Mouse (Mus musculus) lung, adult 2 months (tissue): ENCODE data around the gene Rtkn2. TPM values are rescaled to one million over a fixed set of nuclear protein-coding genes. Genes with fewer than 3 reads are reported as not detected.

Experiments used
- DNase-seq: peaks from one replicate; pipeline ENCODE4 v3.0.0; 2022
- H3K4me1 ChIP-seq: fragments of 200-500 bp; 2 replicates; pipeline ENCODE4 v1.6.1; 2011; ENCODE audit warnings: low read length; ENCODE audit not compliant: control insufficient read depth, insufficient read depth
- H3K4me3 ChIP-seq: fragments of 200-500 bp; replicated peaks from 2 replicates; pipeline ENCODE3; 2011; ENCODE audit warnings: low read depth, mild to moderate bottlenecking, control low read depth, low read length; ENCODE audit errors: extremely low read depth
- CTCF ChIP-seq: fragments of 200-500 bp; IDR thresholded peaks from 2 replicates; pipeline ENCODE4 v1.5.1; 2011; ENCODE audit warnings: mild to moderate bottlenecking, low read length, control low read depth; ENCODE audit not compliant: insufficient read depth
- POLR2A ChIP-seq: fragments of 200-500 bp; IDR thresholded peaks from 2 replicates; pipeline ENCODE4 v1.6.1; 2011; ENCODE audit warnings: low read depth, mild to moderate bottlenecking, control low read depth, low read length, borderline replicate concordance; ENCODE audit errors: extremely low read depth
- WGBS: fragments of 180-500 bp; shearing (Covaris S2); methylation state at CpG from one replicate; pipeline ENCODE4 v1.1.7; 2018; 5-methylcytosine and 5-hydroxymethylcytosine counted together
- polyA plus RNA-seq: library from polyadenylated mRNA; depleted of rRNA; stranded (reverse); fragments of >200 nt; gene quantifications from 2 replicates; pipeline ENCODE4 v1.2.3, GENCODE M21; 2012

Rtkn2 gene
- polyA plus RNA-seq, 1 experiment, result 56.1 TPM

DNA sequence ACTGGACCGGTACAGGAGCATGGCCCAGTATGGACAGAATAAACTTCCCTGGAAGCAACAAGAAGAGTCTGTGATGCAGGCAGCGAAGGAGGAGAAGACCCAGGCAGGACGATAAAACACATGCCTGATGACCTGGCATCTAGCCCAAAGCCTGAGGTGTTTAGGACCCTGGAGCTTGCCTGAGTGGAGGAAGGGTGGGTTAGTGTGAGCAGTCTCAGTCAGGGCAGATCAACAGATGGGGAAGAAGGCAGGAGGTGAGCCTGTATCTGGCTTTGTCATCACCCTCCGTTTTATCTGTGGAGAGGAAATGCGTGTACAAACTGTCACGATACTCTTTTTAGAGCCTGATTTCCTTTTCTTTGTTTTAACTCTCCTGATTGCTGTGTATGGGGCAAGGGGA is 102.3 kb downstream of the Rtkn2 start:
- H3K4me3 ChIP-seq, result no peak overlapping the region
- no peak for TF ChIP-seq CTCF
- TF ChIP-seq POLR2A, result no peak
- no peaks in the 10 kb centered on the region; the same call in 1 of the 2 replicates for H3K4me1 ChIP-seq
- WGBS, result 36% methylated on average over 6 of the region's 6 CpGs
- no peak for DNase-seq

DNA sequence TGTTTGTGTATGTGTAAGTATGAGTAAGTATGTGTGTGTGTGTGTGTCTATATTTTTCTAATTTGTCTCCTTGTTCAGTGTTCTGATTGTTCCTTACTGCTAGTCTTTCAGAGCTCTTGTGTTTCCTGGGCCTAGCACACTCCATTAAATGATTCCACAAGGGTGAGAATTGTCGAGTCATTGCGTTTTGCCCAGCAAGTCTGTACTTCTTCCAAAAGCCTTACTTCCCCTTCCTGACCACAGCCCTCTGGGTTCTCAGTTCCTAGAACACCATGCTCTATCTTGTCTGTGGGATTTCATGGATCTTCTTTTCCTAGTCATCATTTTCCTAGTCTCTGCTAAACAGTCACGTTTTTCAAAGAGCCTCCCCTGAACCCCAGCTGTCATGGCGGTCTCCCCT is 106.2 kb downstream of the Rtkn2 start:
- DNase-seq, result no peak
- H3K4me3 ChIP-seq, result no peak overlapping the region
- WGBS, result 67% methylated on average over 4 of the region's 4 CpGs
- TF ChIP-seq CTCF, result no peak
- no peak for TF ChIP-seq POLR2A
- peaks cover 6% of the 10 kb centered on the region for H3K4me1 ChIP-seq

DNA sequence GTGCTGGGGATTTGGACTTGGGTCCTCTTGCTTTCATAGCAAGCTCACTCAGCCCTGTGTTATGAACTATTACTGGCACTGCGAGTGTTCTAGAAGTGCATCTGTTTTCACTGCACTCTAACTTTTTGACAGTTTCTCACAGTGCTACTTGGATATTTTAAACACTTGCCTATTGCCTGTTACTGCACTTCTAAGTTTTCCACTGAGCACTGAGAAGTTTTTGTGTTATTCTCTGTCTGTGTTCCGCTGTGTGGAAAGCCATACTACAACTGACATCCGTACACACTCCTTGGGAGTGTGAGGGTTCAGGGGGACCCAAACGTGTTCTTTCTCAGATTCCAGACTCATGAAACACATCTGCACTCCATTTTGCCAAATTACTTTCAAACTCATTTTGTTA is 107.6 kb downstream of the Rtkn2 start:
- no peak for DNase-seq
- TF ChIP-seq CTCF (no peak), POLR2A (no peak)
- Histone ChIP-seq H3K4me3 (no peak overlapping the region), H3K4me1 (peaks cover 20% of the 10 kb centered on the region)
- WGBS, result 76% methylated on average over 4 of the region's 4 CpGs

DNA sequence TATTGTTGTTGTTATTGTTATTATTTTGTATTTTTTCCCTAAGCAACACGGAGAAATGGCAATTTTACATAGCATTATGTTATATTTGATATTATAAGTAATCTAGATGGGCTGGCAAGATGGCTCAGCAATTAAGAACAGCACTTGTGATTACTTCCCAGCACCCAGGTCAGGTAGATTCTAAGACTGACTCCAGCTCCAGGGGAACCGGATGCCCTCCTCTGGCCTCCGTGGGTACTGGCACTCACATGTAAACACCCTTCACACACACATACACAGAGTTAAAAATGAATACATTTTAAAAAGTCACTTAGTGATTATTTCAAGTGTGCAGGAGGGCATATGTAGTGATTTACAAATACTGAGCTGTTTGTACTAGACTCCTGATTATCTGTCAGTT is 108.4 kb downstream of the Rtkn2 start:
- DNase-seq, result no peak
- WGBS, result 69% methylated on average over 3 of the region's 3 CpGs
- Histone ChIP-seq H3K4me3 (no peak overlapping the region), H3K4me1 (peaks cover 22% of the 10 kb centered on the region)
- TF ChIP-seq CTCF, result no peak
- TF ChIP-seq POLR2A, result no peak

DNA sequence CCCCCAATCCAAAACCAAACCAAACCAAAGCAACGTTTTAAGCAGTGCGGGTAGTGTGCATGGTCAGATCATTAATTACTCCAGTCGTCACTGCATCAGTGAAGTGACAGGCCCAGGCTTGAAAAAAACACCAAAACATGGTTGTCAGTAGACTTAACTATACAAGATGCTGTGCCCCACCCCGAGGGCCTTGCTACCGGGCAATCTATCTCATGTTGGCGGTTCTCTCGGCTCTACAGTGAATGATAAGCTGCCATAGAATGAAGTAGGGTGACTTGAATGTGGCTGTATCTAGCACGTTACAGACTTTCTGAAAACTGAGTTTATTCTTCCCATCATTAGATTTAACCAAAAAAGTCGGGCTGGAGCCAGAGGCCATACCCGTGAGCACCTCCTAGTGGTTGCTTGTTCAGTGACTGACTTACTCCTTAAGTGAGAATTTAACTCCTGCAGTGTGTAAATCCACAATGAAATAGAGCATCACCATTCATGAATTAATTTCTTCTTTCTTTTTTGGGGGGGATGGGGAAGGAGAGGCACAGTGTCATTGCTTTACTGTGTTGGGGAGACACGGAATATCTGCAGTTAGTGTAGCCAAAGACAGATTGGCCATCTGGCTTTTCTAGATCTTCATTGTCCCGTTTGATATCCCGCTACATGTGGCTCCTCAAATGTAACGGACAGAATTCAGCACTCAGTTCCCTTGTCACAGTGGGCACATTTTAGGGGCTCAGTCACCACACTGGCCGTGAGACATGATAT is 110.2 kb downstream of the Rtkn2 start:
- no peak overlapping the region for H3K4me3 ChIP-seq
- no peak for TF ChIP-seq POLR2A
- peak; percentile 65 for TF ChIP-seq CTCF
- DNase-seq, result no peak
- H3K4me1 ChIP-seq, result peaks cover 27% of the 10 kb centered on the region
- WGBS, result 42% methylated on average over 15 of the region's 15 CpGs

DNA sequence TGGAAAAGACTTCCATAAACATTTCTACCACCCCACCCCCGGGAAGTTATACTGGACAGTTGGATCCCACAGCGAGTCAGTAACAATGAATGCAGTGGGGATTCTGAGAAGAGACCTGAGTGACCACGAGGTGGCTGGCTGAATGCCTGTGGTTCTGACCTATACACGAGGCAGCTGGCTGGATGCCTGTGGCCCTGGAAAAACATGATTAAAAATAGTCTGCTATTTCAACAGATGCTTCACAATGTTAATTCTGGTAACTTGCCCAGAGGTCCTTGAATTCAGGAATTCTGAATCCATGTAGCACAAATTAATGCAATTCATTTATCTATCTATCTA is 110.8 kb downstream of the Rtkn2 start:
- Histone ChIP-seq H3K4me3 (no peak overlapping the region), H3K4me1 (peaks cover 28% of the 10 kb centered on the region)
- 7% methylated on average over 4 of the region's 4 CpGs for WGBS
- peak; percentile 79 for DNase-seq
- TF ChIP-seq POLR2A, result no peak
- peak; percentile 18; the same call in 1 of the 2 replicates for TF ChIP-seq CTCF

DNA sequence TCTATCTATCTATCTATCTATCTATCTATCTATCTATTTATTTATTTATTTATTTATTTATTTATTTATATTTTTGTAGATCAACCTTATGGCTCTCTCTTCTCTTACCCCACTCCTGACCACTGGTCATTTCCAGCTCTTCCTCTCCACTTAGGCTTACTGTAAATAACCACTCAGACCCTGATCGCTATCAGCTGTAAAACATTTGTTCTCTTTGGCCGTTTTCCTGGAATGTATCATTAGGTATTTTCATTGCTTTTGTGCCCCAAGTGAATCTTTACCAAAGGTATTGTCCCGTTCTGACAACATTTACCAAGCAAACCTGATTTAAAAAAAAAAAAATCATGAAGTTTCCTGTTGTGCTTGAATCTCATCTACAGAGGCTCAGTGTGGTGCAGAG is 111.2 kb downstream of the Rtkn2 start:
- H3K4me1 ChIP-seq, result peaks cover 28% of the 10 kb centered on the region
- 15% methylated on average over 3 of the region's 3 CpGs for WGBS
- no peak overlapping the region for H3K4me3 ChIP-seq
- TF ChIP-seq CTCF (no peak), POLR2A (no peak)
- DNase-seq, result no peak

DNA sequence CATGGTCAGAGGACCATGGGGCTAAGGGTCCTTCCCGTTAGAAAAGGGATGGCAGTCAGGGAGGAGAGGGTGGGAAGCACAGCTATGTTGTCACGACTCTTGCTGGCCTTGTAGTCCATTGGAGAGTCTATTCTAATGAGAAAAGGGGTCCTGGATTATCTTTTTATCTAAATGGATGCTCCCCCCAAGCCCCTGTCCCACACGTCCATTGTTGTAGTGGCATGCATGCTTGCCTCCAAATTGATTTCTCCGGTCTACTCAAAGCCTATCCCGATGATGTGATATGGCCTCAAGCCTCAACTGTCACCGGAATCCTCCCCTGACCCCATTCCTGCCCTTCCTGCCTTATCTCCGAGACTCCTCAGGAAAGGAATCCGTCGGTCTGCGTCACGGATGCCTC is 111.6 kb downstream of the Rtkn2 start:
- H3K4me3 ChIP-seq, result no peak overlapping the region
- TF ChIP-seq CTCF (no peak), POLR2A (no peak)
- WGBS, result 44% methylated on average over 11 of the region's 11 CpGs

DNA sequence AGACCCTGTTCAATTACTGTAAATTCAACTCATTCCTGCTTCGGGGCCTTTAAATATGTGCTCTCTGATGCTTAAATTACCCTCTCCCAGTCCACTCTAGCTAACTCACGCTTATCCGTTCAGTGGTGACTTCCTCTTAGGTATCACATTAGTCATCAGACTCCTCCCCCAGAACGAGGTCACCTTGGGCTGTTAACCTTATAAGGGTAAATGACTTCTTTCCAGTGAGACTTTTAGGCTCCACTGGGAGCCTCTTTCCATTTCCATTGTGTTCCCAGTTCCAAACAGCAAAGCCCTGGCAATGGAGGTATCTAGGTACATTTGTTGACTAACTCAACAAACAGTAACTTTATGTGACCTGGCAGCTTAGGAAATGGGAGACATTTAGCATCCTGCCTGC is 112.5 kb downstream of the Rtkn2 start:
- no peak overlapping the region for H3K4me3 ChIP-seq
- H3K4me1 ChIP-seq, result peaks cover 28% of the 10 kb centered on the region
- TF ChIP-seq POLR2A (no peak), CTCF (no peak)
- no peak for DNase-seq
- 42% methylated on average over 4 of the region's 4 CpGs for WGBS

More for the DNA sequence above, 111.6 kb downstream of the Rtkn2 start:
- DNase-seq, result no peak
- H3K4me1 ChIP-seq, result peaks cover 28% of the 10 kb centered on the region

DNA sequence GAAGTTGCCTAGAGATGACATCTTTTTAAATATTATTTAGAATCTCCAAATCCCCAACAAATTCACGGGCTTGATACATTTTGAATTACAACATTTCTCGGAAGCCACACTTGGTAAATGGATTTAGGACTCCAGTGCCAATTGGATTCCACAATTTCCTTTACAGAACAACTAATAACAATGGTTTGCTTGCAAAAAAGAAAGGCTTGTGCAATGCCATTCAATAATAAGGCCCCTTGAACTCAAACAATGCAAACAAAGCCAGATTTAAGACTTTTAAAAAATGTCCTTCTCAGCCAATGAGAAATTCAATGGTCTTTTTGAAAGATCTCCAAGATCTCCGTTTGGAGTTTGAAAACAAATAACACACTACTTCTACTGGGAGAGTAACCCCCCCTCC is 114.1 kb downstream of the Rtkn2 start:
- WGBS, result 30% methylated on average over 3 of the region's 3 CpGs
- H3K4me3 ChIP-seq, result no peak overlapping the region
- peaks cover 28% of the 10 kb centered on the region for H3K4me1 ChIP-seq
- TF ChIP-seq POLR2A (no peak), CTCF (no peak)
- DNase-seq, result no peak

DNA sequence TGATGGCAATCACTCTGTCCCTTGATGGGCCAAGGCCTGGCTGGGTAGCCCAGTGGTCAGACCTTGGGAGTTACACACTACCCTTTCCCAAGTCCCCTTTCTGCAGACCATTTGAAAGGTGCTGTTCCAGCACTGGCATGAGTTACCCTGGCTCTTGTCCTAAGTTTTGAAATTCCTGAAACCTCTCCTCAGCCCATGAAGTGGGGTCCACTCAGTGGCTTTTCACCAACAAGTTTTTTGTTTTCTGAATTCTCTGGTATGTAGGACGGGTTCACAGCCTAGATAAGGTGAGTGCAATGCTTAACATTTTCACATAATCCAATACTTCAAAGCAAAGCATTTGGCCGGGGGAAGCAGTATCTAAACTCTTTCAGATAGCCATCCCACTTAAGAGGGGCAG is 115.8 kb downstream of the Rtkn2 start:
- Histone ChIP-seq H3K4me1 (peaks cover 23% of the 10 kb centered on the region), H3K4me3 (no peak overlapping the region)
- peak; percentile 69 for DNase-seq
- 52% methylated on average over 2 of the region's 2 CpGs for WGBS
- TF ChIP-seq CTCF, result no peak
- TF ChIP-seq POLR2A, result no peak
